Mouse (Mus musculus) forebrain, embryonic 16.5 days (tissue): Measurements from ENCODE around the gene Gm14214. TPM values are rescaled to one million over a fixed set of nuclear protein-coding genes. Genes with fewer than 3 reads are reported as not detected.

ENCODE experiments used
- ATAC-seq: fragments of 200-750 bp; cut with Nextera tagmentation; 2 replicates; pipeline ENCODE4 v1.8.0; 2017; ENCODE audit warnings: mild to moderate bottlenecking, moderate library complexity
- H3K27ac ChIP-seq: fragments of 300-500 bp; sonication (generic); 2 replicates; pipeline ENCODE4 v1.5.1; 2014; ENCODE audit warnings: low read length, control low read depth
- H3K27me3 ChIP-seq: fragments of 300-500 bp; sonication (generic); replicated peaks from 2 replicates; pipeline ENCODE4 v1.6.1; 2014; ENCODE audit warnings: low read length; ENCODE audit not compliant: control insufficient read depth, insufficient read depth
- H3K36me3 ChIP-seq: fragments of 300-500 bp; sonication (generic); 2 replicates; pipeline ENCODE4 v1.6.1; 2014; ENCODE audit not compliant: control insufficient read depth, insufficient read depth
- H3K4me1 ChIP-seq: fragments of 300-500 bp; sonication (generic); replicated peaks from 2 replicates; pipeline ENCODE4 v1.6.1; 2014; ENCODE audit warnings: low read length; ENCODE audit not compliant: control insufficient read depth, insufficient read depth
- H3K4me2 ChIP-seq: fragments of 300-500 bp; sonication (generic); 2 replicates; pipeline ENCODE4 v1.6.1; 2014; ENCODE audit warnings: mild to moderate bottlenecking, low read length, control low read depth
- H3K4me3 ChIP-seq: fragments of 300-500 bp; sonication (generic); replicated peaks from 2 replicates; pipeline ENCODE4 v1.5.1; 2014; ENCODE audit warnings: mild to moderate bottlenecking, low read length, control low read depth
- H3K9ac ChIP-seq: fragments of 300-500 bp; sonication (generic); replicated peaks from 2 replicates; pipeline ENCODE4 v1.6.1; 2014; ENCODE audit warnings: low read depth, low read length, control low read depth
- H3K9me3 ChIP-seq: fragments of 300-500 bp; sonication (generic); 2 replicates; pipeline ENCODE4 v1.6.1; 2016; ENCODE audit warnings: low read length; ENCODE audit not compliant: control insufficient read depth
- WGBS: fragments of 180-500 bp; shearing (Covaris S2); extraction: QIAGEN DNeasy Blood & Tissue Kit; methylation state at CpG from one replicate; pipeline ENCODE4 v1.1.7; 2014; 5-methylcytosine and 5-hydroxymethylcytosine counted together
- polyA plus RNA-seq: library from polyadenylated mRNA; unstranded; fragments of >200 nt; fragmentation: Nextera tagmentation; extraction: Ambion mirVana; gene quantifications from 2 replicates; pipeline ENCODE4 v1.2.1, GENCODE M21; 2015

Gm14214 gene
- not detected in 2 replicates for polyA plus RNA-seq

DNA sequence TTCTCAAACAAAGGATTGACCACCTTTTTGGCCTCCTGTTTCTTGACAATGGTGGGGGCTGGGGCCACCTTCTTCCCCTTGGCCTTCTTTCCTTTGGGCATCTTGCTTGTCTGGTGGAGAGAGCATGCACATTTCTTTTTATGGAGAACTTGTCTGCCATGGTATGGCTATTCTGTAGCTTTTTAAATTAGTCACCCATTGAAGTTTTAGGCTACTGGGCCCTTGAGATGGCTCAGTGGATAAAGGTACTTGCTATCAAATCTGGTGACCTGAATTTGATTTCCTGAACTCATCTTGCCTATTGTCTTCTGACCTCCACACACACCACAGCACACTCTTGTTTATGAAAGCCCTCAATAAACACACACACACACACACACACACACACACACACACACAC lies at the start of gene Gm14214:
TSS of gene Gm14214 (minus strand) at position 101 of the 400 bp plus-strand sequence.
- Histone ChIP-seq H3K4me1 (no peaks in the 10 kb centered on the region), H3K9me3 (no peaks in the 10 kb centered on the region), H3K27ac (no peak within 1 kb of the TSS), H3K27me3 (no peaks in the 10 kb centered on the region), H3K4me2 (no peak within 1 kb of the TSS), H3K36me3 (no peaks in the 10 kb centered on the region), H3K4me3 (no peak within 1 kb of the TSS), H3K9ac (no peak within 1 kb of the TSS)
- no peak for ATAC-seq

DNA sequence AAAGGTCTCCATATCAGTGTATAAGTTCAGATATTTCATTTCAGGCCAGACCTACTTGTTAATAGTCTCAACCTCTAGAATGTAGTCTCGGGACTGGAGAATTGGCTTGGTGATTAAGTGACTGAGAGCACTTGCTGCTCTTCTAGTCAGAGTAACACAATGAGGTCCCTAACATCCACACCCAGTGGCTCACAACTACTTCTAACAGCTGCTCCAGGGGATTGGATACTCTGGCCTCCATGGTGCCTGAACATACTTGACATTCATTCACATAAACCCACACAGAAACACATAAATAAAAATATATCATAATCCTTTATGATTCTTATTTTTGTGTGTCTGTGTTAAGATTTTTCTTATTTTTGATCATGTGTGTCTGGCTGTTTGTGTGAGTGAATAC lies 48.8 kb upstream of the Gm14214 start:
- ATAC-seq = no peak

DNA sequence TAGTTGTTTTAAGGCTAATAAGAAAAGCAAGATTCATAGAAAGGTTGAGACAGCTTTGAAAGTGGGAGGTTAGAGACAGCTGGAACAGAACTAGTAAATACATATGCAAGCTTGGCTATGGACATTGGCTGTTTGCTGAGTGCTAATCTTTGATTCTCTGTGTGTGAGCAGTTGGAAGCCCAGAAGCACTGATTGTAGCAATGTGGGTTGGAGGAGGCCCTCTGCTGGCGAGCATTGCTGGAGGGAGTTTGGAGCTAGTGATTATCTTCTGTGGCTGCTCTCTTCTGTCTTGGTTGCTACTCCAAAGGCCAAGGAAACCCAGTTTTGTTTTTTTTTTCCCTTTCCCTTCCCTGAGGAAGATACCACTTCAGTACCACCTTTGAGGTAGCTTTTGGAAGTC lies 48.0 kb upstream of the Gm14214 start:
- H3K4me3 ChIP-seq = no peak overlapping the region
- H3K9ac ChIP-seq = no peak overlapping the region
- H3K27ac ChIP-seq = peak overlapping the region; percentile 3; the same call in 1 of the 2 replicates
- H3K36me3 ChIP-seq = no peaks in the 10 kb centered on the region
- H3K4me1 ChIP-seq = peaks cover 26% of the 10 kb centered on the region
- H3K4me2 ChIP-seq = no peak overlapping the region
- peak; percentile 55; the same call in 1 of the 2 replicates for ATAC-seq
- H3K9me3 ChIP-seq = no peaks in the 10 kb centered on the region
- WGBS = 4% methylated on average over 1 of the region's 1 CpGs
- H3K27me3 ChIP-seq = no peaks in the 10 kb centered on the region

More for the DNA sequence above, 48.8 kb upstream of the Gm14214 start:
- no peaks in the 10 kb centered on the region for H3K36me3 ChIP-seq
- peaks cover 26% of the 10 kb centered on the region for H3K4me1 ChIP-seq
- no peaks in the 10 kb centered on the region for H3K9me3 ChIP-seq
- WGBS = 72% methylated on average over 1 of the region's 1 CpGs
- no peak overlapping the region for H3K4me2 ChIP-seq
- no peaks in the 10 kb centered on the region for H3K27me3 ChIP-seq
- no peak overlapping the region for H3K9ac ChIP-seq
- H3K4me3 ChIP-seq = no peak overlapping the region
- no peak overlapping the region for H3K27ac ChIP-seq

DNA sequence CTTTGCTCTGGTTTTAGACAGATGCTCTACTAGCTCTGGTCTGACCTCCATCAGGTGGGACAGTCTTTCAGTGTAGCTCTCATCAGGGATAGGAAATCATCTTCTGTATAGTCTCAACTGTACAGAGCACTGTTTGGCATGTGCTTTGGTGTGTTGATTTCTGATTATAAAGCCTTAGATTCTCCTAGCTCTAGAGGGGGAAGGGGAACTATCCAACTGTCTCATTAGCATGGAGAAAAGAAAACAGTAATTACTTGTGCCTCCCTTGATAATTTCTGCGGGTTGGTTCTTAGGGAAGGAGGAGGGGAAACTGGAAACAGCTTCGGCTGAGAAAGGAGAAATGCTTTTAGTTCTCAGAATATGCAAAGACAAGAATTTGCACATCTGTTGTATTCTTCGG lies 47.3 kb upstream of the Gm14214 start:
- WGBS = 11% methylated on average over 3 of the region's 3 CpGs
- Histone ChIP-seq H3K4me2 (peak overlapping the region; percentile 1; the same call in 1 of the 2 replicates), H3K36me3 (no peaks in the 10 kb centered on the region), H3K9me3 (no peaks in the 10 kb centered on the region), H3K27ac (0 out of 2 replicates have a peak overlapping the region, but pooled peaks have one; percentile 41), H3K4me1 (peaks cover 26% of the 10 kb centered on the region), H3K9ac (no peak overlapping the region), H3K27me3 (no peaks in the 10 kb centered on the region), H3K4me3 (no peak overlapping the region)
- ATAC-seq = peak; percentile 77

DNA sequence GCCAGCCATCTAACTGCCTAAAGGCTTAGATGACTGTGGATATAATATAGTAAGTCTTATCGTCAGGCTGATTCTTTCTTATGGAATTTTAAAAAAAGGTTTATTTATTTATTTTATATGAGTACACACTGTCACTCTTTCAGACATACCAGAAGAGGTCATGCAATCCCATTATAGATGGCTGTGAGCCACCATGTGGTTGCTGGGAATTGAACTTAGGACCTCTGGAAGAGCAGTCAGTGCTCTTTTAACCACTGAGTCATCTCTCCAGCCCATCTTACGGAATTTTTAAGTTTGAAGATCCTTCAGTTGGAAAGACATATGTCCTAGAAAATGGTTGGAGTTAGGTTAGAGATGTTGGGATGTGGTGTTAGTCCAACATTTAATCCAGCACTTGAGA lies 43.6 kb upstream of the Gm14214 start:
- Histone ChIP-seq H3K4me3 (no peak overlapping the region), H3K4me2 (no peak overlapping the region), H3K9ac (no peak overlapping the region), H3K4me1 (peaks cover 26% of the 10 kb centered on the region), H3K27ac (no peak overlapping the region), H3K9me3 (no peaks in the 10 kb centered on the region), H3K36me3 (no peaks in the 10 kb centered on the region), H3K27me3 (no peaks in the 10 kb centered on the region)
- ATAC-seq = no peak
- 91% methylated on average over 2 of the region's 2 CpGs for WGBS

DNA sequence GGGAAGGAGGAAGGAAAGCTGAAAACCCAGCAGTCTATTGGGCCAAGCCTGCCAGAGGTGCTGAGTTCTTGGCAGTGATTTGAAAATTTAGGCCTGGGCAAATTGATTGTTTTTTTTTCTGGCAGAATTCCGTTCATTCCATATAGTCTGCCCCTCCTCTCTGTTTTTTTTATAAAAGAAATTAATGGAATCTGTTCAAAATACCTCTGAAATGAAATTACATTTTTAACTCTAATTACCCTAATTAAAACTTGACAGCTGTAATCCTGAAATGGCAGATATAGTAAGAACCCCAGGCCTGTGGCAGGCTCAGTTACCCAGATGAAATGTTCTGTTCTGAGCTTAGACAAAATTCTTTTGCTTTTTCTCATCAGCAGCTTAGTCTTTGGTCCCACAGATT lies 41.0 kb upstream of the Gm14214 start:
- no peaks in the 10 kb centered on the region for H3K36me3 ChIP-seq
- no peaks in the 10 kb centered on the region for H3K27me3 ChIP-seq
- H3K4me2 ChIP-seq = no peak overlapping the region
- ATAC-seq = no peak
- H3K9ac ChIP-seq = no peak overlapping the region
- no peak overlapping the region for H3K4me3 ChIP-seq
- 20% methylated on average over 1 of the region's 1 CpGs for WGBS
- H3K4me1 ChIP-seq = peaks cover 4% of the 10 kb centered on the region
- no peak overlapping the region for H3K27ac ChIP-seq
- no peaks in the 10 kb centered on the region for H3K9me3 ChIP-seq

DNA sequence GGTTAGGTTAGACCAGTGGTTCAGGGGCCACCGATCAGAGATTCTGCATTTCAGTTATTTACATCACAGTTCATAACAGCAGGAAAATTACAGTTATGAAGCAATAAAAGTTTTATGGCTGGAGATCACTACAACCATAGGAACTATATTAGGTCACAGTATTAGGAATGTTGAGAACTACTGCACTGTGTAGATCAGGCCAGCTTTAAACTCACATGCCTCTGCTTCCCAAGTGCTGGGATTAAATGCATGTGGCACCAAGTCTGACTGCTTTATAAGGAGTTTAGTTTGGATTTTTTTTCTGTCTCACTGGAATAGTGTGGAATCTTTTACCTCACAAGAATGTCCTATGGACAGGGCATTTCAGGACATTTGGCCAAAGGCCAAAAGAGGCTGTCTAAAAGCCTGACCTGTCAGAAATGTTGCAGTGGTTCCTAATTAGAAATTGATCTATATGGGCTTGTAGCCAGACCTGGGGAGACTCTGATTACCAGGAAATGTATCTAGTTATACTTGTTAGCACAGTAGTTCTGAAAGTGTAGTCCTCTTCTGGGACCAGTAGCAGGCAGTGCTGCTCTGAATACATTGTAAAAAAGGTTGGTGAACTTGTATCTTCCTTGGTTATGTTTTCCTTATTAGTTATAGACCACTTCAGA lies 39.4 kb upstream of the Gm14214 start:
- no peaks in the 10 kb centered on the region for H3K27me3 ChIP-seq
- no peaks in the 10 kb centered on the region for H3K36me3 ChIP-seq
- ATAC-seq = no peak
- H3K4me3 ChIP-seq = no peak overlapping the region
- no peak overlapping the region for H3K27ac ChIP-seq
- 92% methylated on average over 1 of the region's 1 CpGs for whole genome bisulfite sequencing
- H3K4me2 ChIP-seq = no peak overlapping the region
- no peak overlapping the region for H3K9ac ChIP-seq
- peaks cover 4% of the 10 kb centered on the region for H3K4me1 ChIP-seq
- no peaks in the 10 kb centered on the region for H3K9me3 ChIP-seq

DNA sequence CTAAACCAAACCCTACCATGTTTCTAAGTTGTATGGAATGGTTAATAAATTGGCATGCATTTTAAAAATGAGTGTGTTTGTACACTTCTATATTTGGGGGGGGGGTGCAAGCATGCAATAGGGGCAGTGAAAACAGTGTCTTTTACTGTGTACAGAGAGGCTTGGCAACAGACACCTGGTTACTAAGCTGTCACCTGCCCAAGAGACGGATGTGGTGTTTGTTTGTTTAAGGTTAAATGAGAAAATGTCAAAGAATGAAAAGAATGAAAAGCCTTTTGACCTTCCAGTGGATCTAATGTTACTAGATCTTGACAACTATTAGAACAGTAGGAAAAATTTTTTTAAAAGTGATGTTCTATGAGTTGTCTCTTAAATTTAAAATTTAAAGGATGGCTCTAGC lies 37.9 kb upstream of the Gm14214 start:
- Histone ChIP-seq H3K4me1 (peaks cover 8% of the 10 kb centered on the region), H3K27me3 (no peaks in the 10 kb centered on the region), H3K36me3 (no peaks in the 10 kb centered on the region), H3K4me3 (no peak overlapping the region), H3K27ac (no peak overlapping the region), H3K4me2 (no peak overlapping the region), H3K9ac (no peak overlapping the region), H3K9me3 (no peaks in the 10 kb centered on the region)
- 60% methylated on average over 1 of the region's 1 CpGs for WGBS
- no peak for ATAC-seq

DNA sequence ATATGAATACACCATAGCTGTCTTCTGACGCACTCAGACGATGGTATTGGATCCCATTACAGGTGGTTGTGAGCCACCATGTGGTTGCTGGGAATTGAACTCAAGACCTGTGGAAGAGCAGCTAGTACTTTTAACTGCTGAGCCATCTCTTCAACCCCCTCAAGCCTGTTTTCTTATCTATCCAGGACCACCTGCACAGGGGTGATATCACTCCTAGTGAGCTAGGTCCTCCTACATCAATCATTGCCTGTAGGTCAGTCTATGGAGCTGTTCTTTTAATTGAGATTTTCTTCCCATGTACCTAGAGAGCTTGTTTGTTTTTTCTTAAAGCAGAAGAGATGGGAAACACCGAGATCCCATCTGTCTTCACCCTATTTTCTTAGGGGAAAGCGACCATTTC lies 34.0 kb upstream of the Gm14214 start:
- H3K4me1 ChIP-seq = peaks cover 4% of the 10 kb centered on the region; the same call in 1 of the 2 replicates
- WGBS = 80% methylated on average over 4 of the region's 4 CpGs
- H3K4me2 ChIP-seq = no peak overlapping the region
- H3K36me3 ChIP-seq = no peaks in the 10 kb centered on the region
- H3K9me3 ChIP-seq = no peaks in the 10 kb centered on the region
- no peak overlapping the region for H3K4me3 ChIP-seq
- H3K9ac ChIP-seq = no peak overlapping the region
- ATAC-seq = no peak
- no peaks in the 10 kb centered on the region for H3K27me3 ChIP-seq
- H3K27ac ChIP-seq = no peak overlapping the region

DNA sequence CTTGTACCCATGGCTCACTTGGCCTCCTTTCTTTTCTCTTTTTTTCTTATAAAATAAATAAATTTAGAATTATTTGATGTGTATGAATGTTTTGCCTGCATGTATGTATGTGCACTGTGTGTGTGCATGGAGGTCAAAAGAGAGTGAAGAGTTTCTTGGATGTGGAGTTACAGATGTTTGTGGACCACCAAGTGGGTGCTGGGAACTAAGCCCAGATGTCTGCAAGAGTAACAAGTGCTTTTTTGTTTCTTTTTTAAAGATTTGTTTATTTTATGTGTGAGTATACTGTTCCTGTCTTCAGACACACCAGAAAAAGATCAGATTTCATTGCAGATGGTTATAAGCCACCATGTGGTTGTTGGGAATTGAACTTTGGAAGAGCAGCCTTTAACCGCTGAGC lies 33.5 kb upstream of the Gm14214 start:
- H3K27ac ChIP-seq = no peak overlapping the region
- no peak overlapping the region for H3K9ac ChIP-seq
- H3K27me3 ChIP-seq = no peaks in the 10 kb centered on the region
- H3K4me1 ChIP-seq = peaks cover 4% of the 10 kb centered on the region; the same call in 1 of the 2 replicates
- no peaks in the 10 kb centered on the region for H3K36me3 ChIP-seq
- ATAC-seq = no peak
- H3K4me2 ChIP-seq = no peak overlapping the region
- H3K4me3 ChIP-seq = no peak overlapping the region
- WGBS = 93% methylated on average over 1 of the region's 1 CpGs
- no peaks in the 10 kb centered on the region for H3K9me3 ChIP-seq
